Comparison of ENCODE assay signal across 28 mouse cellular contexts in genomic region chr5:123198523-123198922, GRCm38 (mm10). TPM values are rescaled to one million over a fixed set of nuclear protein-coding genes. Genes with fewer than 3 reads are reported as not detected.
DNase-seq lines count a peak whose midpoint lies in the region; ATAC-seq lines count a peak whose summit lies in the region.
"Had no signal": no experiment of that assay in that cellular context is flagged by ENCODE, and none has a peak within 500 bp of the region (broad histone marks: within the 10 kb centered on the region; RNA-seq: fewer than 3 reads in every experiment).

No protein-coding gene starts in this region.

- no peaks in the 10 kb centered on the region for H3K36me3 ChIP-seq in heart, embryonic 10.5 days
- H3K36me3 ChIP-seq in midbrain, embryonic 11.5 days (ENCODE audit: control insufficient read depth, insufficient read depth, low read length): no peaks in the 10 kb centered on the region
- H3K36me3 ChIP-seq in midbrain, embryonic 14.5 days (ENCODE audit: control insufficient read depth, insufficient read depth, low read length): no peaks in the 10 kb centered on the region
- no peaks in the 10 kb centered on the region for H3K36me3 ChIP-seq in liver, embryonic 12.5 days
- H3K36me3 ChIP-seq in liver, embryonic 16.5 days (ENCODE audit: control insufficient read depth, insufficient read depth): no peaks in the 10 kb centered on the region
- H3K36me3 ChIP-seq: forebrain, embryonic 10.5 days; G1E; heart, embryonic 13.5 days; hindbrain, embryonic 10.5 days; hindbrain, embryonic 13.5 days had no signal

- 62% methylated on average over 4 of the region's 4 CpGs for WGBS in heart, embryonic 10.5 days
- 91% methylated on average over 4 of the region's 4 CpGs for WGBS in midbrain, embryonic 11.5 days
- WGBS in midbrain, embryonic 14.5 days: 92% methylated on average over 4 of the region's 4 CpGs
- 74% methylated on average over 4 of the region's 4 CpGs for WGBS in liver, embryonic 12.5 days (ENCODE audit: insufficient replicate concordance)
- 58% methylated on average over 4 of the region's 4 CpGs for WGBS in liver, embryonic 16.5 days (ENCODE audit: insufficient replicate concordance)

- 0 out of 2 replicates have a peak, but pooled peaks cover 3% of the 10 kb centered on the region for H3K27me3 ChIP-seq in heart, embryonic 10.5 days (ENCODE audit: insufficient read depth, poor library complexity, severe bottlenecking)
- no peaks in the 10 kb centered on the region for H3K27me3 ChIP-seq in midbrain, embryonic 11.5 days (ENCODE audit: control insufficient read depth, insufficient read depth, low read length)
- no peaks in the 10 kb centered on the region for H3K27me3 ChIP-seq in midbrain, embryonic 14.5 days (ENCODE audit: control insufficient read depth, insufficient read depth, low read length)
- no peaks in the 10 kb centered on the region for H3K27me3 ChIP-seq in liver, embryonic 12.5 days (replicated peaks)
- H3K27me3 ChIP-seq in liver, embryonic 16.5 days (ENCODE audit: control insufficient read depth, insufficient read depth, low read depth, low read length): no peaks in the 10 kb centered on the region
- H3K27me3 ChIP-seq: forebrain, embryonic 13.5 days; heart, embryonic 13.5 days; hindbrain, embryonic 13.5 days had no signal

- H3K9me3 ChIP-seq in heart, embryonic 10.5 days: no peaks in the 10 kb centered on the region
- no peaks in the 10 kb centered on the region for H3K9me3 ChIP-seq in midbrain, embryonic 11.5 days (ENCODE audit: control insufficient read depth, low read length)
- no peaks in the 10 kb centered on the region for H3K9me3 ChIP-seq in midbrain, embryonic 14.5 days (ENCODE audit: control insufficient read depth, low read length)
- H3K9me3 ChIP-seq in liver, embryonic 12.5 days (replicated peaks): no peaks in the 10 kb centered on the region
- no peaks in the 10 kb centered on the region for H3K9me3 ChIP-seq in liver, embryonic 16.5 days (replicated peaks; ENCODE audit: control insufficient read depth, low read length)
- H3K9me3 ChIP-seq: forebrain, embryonic 10.5 days; forebrain, embryonic 13.5 days; G1E; heart, embryonic 13.5 days; hindbrain, embryonic 10.5 days; hindbrain, embryonic 13.5 days had no signal

- no peak overlapping the region for H3K4me3 ChIP-seq in heart, embryonic 10.5 days
- H3K4me3 ChIP-seq in midbrain, embryonic 11.5 days (ENCODE audit: low read depth, low read length): no peak overlapping the region
- H3K4me3 ChIP-seq in midbrain, embryonic 14.5 days (replicated peaks; ENCODE audit: low read depth, low read length): no peak overlapping the region
- H3K4me3 ChIP-seq in liver, embryonic 12.5 days: no peak overlapping the region
- H3K4me3 ChIP-seq in liver, embryonic 16.5 days (ENCODE audit: low read depth, low read length): no peak overlapping the region
- H3K4me3 ChIP-seq: forebrain, embryonic 10.5 days; forebrain, embryonic 13.5 days; heart, embryonic 13.5 days; hindbrain, embryonic 10.5 days; hindbrain, embryonic 13.5 days had no signal

- no peak overlapping the region for H3K27ac ChIP-seq in heart, embryonic 10.5 days
- no peak overlapping the region for H3K27ac ChIP-seq in midbrain, embryonic 11.5 days (ENCODE audit: low read depth, low read length)
- no peak overlapping the region for H3K27ac ChIP-seq in midbrain, embryonic 14.5 days (replicated peaks; ENCODE audit: low read depth, low read length)
- H3K27ac ChIP-seq in liver, embryonic 12.5 days: peak overlapping the region; percentile 46; the same call in 1 of the 2 replicates
- H3K27ac ChIP-seq in liver, embryonic 16.5 days (ENCODE audit: low read length): peak overlapping the region; percentile 53
- H3K27ac ChIP-seq: forebrain, embryonic 10.5 days; forebrain, embryonic 13.5 days; heart, embryonic 13.5 days; hindbrain, embryonic 10.5 days; hindbrain, embryonic 13.5 days had no signal

- no peak overlapping the region for H3K9ac ChIP-seq in midbrain, embryonic 11.5 days (ENCODE audit: low read length)
- no peak overlapping the region for H3K9ac ChIP-seq in midbrain, embryonic 14.5 days (replicated peaks; ENCODE audit: low read length)
- no peak overlapping the region for H3K9ac ChIP-seq in liver, embryonic 12.5 days
- H3K9ac ChIP-seq in liver, embryonic 16.5 days (ENCODE audit: low read depth, low read length): no peak overlapping the region
- H3K9ac ChIP-seq: forebrain, embryonic 13.5 days; heart, embryonic 13.5 days; hindbrain, embryonic 13.5 days had no signal

- DNase-seq in heart, embryonic 10.5 days (ENCODE audit: low spot score): peak; percentile 71
- no peak for DNase-seq in heart, postnatal 4 days
- DNase-seq in midbrain, embryonic 11.5 days (ENCODE audit: low spot score, missing footprints): peak; percentile 44
- no peak for DNase-seq in midbrain, embryonic 14.5 days
- no peak for DNase-seq in testis, postnatal 10 days (ENCODE audit: low spot score)
- DNase-seq in gastrocnemius, postnatal 25 days: no peak
- DNase-seq: adrenal gland, postnatal 10 days; adrenal gland, postnatal 36 days; B cell, adult 2 months; cerebellum, adult 18-20 months; cerebellum, adult 9-10 months; cerebellum, postnatal 14 days; gastrocnemius, postnatal 10 days; heart, adult 18-20 months had no signal

- H3K4me2 ChIP-seq in midbrain, embryonic 11.5 days: no peak overlapping the region
- no peak overlapping the region for H3K4me2 ChIP-seq in midbrain, embryonic 14.5 days (ENCODE audit: low read length)
- no peak overlapping the region for H3K4me2 ChIP-seq in liver, embryonic 12.5 days
- H3K4me2 ChIP-seq in liver, embryonic 16.5 days (ENCODE audit: low read depth, low read length): no peak overlapping the region
- H3K4me2 ChIP-seq: forebrain, embryonic 13.5 days; heart, embryonic 13.5 days; hindbrain, embryonic 13.5 days had no signal

- ATAC-seq in midbrain, embryonic 11.5 days (ENCODE audit: low FRiP score): no peak
- no peak for ATAC-seq in midbrain, embryonic 14.5 days (ENCODE audit: low FRiP score, low TSS enrichment)
- ATAC-seq in liver, embryonic 12.5 days: no peak
- ATAC-seq in liver, embryonic 16.5 days (ENCODE audit: low read depth): no peak
- ATAC-seq: forebrain, embryonic 13.5 days; forebrain, embryonic 16.5 days; hindbrain, embryonic 16.5 days; Patski had no signal

- no peaks in the 10 kb centered on the region for H3K4me1 ChIP-seq in heart, embryonic 10.5 days
- no peaks in the 10 kb centered on the region for H3K4me1 ChIP-seq in midbrain, embryonic 11.5 days (ENCODE audit: control insufficient read depth, insufficient read depth, low read length)
- H3K4me1 ChIP-seq in midbrain, embryonic 14.5 days (ENCODE audit: control insufficient read depth, insufficient read depth, low read length): no peaks in the 10 kb centered on the region
- H3K4me1 ChIP-seq in liver, embryonic 12.5 days: peaks cover 58% of the 10 kb centered on the region
- H3K4me1 ChIP-seq in liver, embryonic 16.5 days (ENCODE audit: control insufficient read depth, low read depth, low read length): peaks cover 48% of the 10 kb centered on the region
- H3K4me1 ChIP-seq: forebrain, embryonic 10.5 days; forebrain, embryonic 13.5 days; heart, embryonic 13.5 days; hindbrain, embryonic 10.5 days; hindbrain, embryonic 13.5 days had no signal

RNA-seq across cellular contexts. Expression of gene Hpd, which starts 16.0 kb away (rescaled TPM):
- 0.35 TPM in 1 of 2 replicates, not detected in the other for polyA plus RNA-seq in heart, embryonic 10.5 days (2016; fragmentation: Nextera tagmentation; extraction: Ambion mirVana)
- total RNA-seq in heart, postnatal 4 days (2021): not detected
- polyA plus RNA-seq in midbrain, embryonic 11.5 days (2014; fragmentation: Nextera tagmentation; extraction: Ambion mirVana): not detected in 2 replicates
- not detected in 2 replicates for polyA plus RNA-seq in midbrain, embryonic 14.5 days (2014; fragmentation: Nextera tagmentation; extraction: Ambion mirVana)
- 5.9 and 6.1 TPM in 2 replicates for polyA plus RNA-seq in liver, embryonic 12.5 days (2016; fragmentation: Nextera tagmentation; extraction: Ambion mirVana)
- polyA plus RNA-seq in liver, embryonic 16.5 days (2015; fragmentation: Nextera tagmentation; extraction: Ambion mirVana): 110 and 129 TPM in 2 replicates
- not detected for total RNA-seq in gastrocnemius, postnatal 25 days (2021)
- total RNA-seq: G1E; heart, postnatal 25 days had no signal
- polyA plus RNA-seq: embryonic facial prominence, embryonic 11.5 days; embryonic facial prominence, embryonic 14.5 days; forebrain, embryonic 13.5 days; forebrain, embryonic 16.5 days; G1E; hindbrain, embryonic 10.5 days; hindbrain, embryonic 13.5 days; hindbrain, embryonic 16.5 days; Patski had no signal

RNA-seq across cellular contexts. Expression of gene Psmd9, which starts 29.3 kb away (rescaled TPM):
- 73.2 and 85.3 TPM in 2 replicates for polyA plus RNA-seq in heart, embryonic 10.5 days (2016; fragmentation: Nextera tagmentation; extraction: Ambion mirVana)
- total RNA-seq in heart, postnatal 4 days (2021): 10 to 100 TPM; 22.8 to 24.8 TPM
- 59.6 and 60.7 TPM in 2 replicates for polyA plus RNA-seq in midbrain, embryonic 11.5 days (2014; fragmentation: Nextera tagmentation; extraction: Ambion mirVana)
- polyA plus RNA-seq in midbrain, embryonic 14.5 days (2014; fragmentation: Nextera tagmentation; extraction: Ambion mirVana): 51.3 and 61.2 TPM in 2 replicates
- 77.4 and 77.8 TPM in 2 replicates for polyA plus RNA-seq in liver, embryonic 12.5 days (2016; fragmentation: Nextera tagmentation; extraction: Ambion mirVana)
- polyA plus RNA-seq in liver, embryonic 16.5 days (2015; fragmentation: Nextera tagmentation; extraction: Ambion mirVana): 63.8 and 73.2 TPM in 2 replicates
- 10 to 100 TPM; 14.2 to 15.2 TPM for total RNA-seq in gastrocnemius, postnatal 25 days (2021)

RNA-seq across cellular contexts. Expression of gene Wdr66, which starts 53.4 kb away (rescaled TPM):
- 0.53 and 0.79 TPM in 2 replicates for polyA plus RNA-seq in heart, embryonic 10.5 days (2016; fragmentation: Nextera tagmentation; extraction: Ambion mirVana)
- total RNA-seq in heart, postnatal 4 days (2021): 1 to 10 TPM; 2.2 to 3.3 TPM
- polyA plus RNA-seq in midbrain, embryonic 11.5 days (2014; fragmentation: Nextera tagmentation; extraction: Ambion mirVana): 4.7 and 5.5 TPM in 2 replicates
- 0.46 and 1.2 TPM in 2 replicates for polyA plus RNA-seq in midbrain, embryonic 14.5 days (2014; fragmentation: Nextera tagmentation; extraction: Ambion mirVana)
- polyA plus RNA-seq in liver, embryonic 12.5 days (2016; fragmentation: Nextera tagmentation; extraction: Ambion mirVana): 0.10 and 0.29 TPM in 2 replicates
- 0.08 and 0.11 TPM in 2 replicates for polyA plus RNA-seq in liver, embryonic 16.5 days (2015; fragmentation: Nextera tagmentation; extraction: Ambion mirVana)
- 1 to 10 TPM; 1.1 to 1.9 TPM for total RNA-seq in gastrocnemius, postnatal 25 days (2021)
- polyA plus RNA-seq: G1E had no signal

RNA-seq across cellular contexts. Expression of gene Setd1b, which starts 56.5 kb away (rescaled TPM):
- polyA plus RNA-seq in heart, embryonic 10.5 days (2016; fragmentation: Nextera tagmentation; extraction: Ambion mirVana): 5.4 and 9.8 TPM in 2 replicates
- 10 to 100 TPM; 22.2 to 23.0 TPM for total RNA-seq in heart, postnatal 4 days (2021)
- polyA plus RNA-seq in midbrain, embryonic 11.5 days (2014; fragmentation: Nextera tagmentation; extraction: Ambion mirVana): 9.8 and 10.0 TPM in 2 replicates
- 14.2 and 15.0 TPM in 2 replicates for polyA plus RNA-seq in midbrain, embryonic 14.5 days (2014; fragmentation: Nextera tagmentation; extraction: Ambion mirVana)
- 6.0 and 6.1 TPM in 2 replicates for polyA plus RNA-seq in liver, embryonic 12.5 days (2016; fragmentation: Nextera tagmentation; extraction: Ambion mirVana)
- 3.5 and 4.1 TPM in 2 replicates for polyA plus RNA-seq in liver, embryonic 16.5 days (2015; fragmentation: Nextera tagmentation; extraction: Ambion mirVana)
- 1 to 10 TPM; 8.1 to 9.6 TPM for total RNA-seq in gastrocnemius, postnatal 25 days (2021)

Comparison
In these comparisons a context has a peak if more than half of its experiments do, and no peak if none do; other contexts are left out.
1. DNase-seq: peak in heart, embryonic 10.5 days (single experiment) and midbrain, embryonic 11.5 days (single experiment); none in heart, postnatal 4 days (single experiment), midbrain, embryonic 14.5 days (single experiment), testis, postnatal 10 days (single experiment) and gastrocnemius, postnatal 25 days (single experiment).
2. RNA of gene Hpd, which starts 16.0 kb away (polyA plus RNA-seq): 110 to 129 TPM in liver, embryonic 16.5 days; 5.9 to 6.1 TPM in liver, embryonic 12.5 days, 0.35 TPM in heart, embryonic 10.5 days, not detected in midbrain, embryonic 14.5 days and not detected in midbrain, embryonic 11.5 days; every median in the first group is over 10 times any median in the second.
3. H3K27ac ChIP-seq: peak in liver, embryonic 12.5 days (single experiment) and liver, embryonic 16.5 days (single experiment); none in heart, embryonic 10.5 days (single experiment), midbrain, embryonic 11.5 days (single experiment) and midbrain, embryonic 14.5 days (single experiment).